Mouse (Mus musculus): Measurements from ENCODE around the gene Prss47.

- TF ChIP-seq CTCF (IDR thresholded peaks at IDR 0.05; ENCODE audit: low read depth) (no peak), EP300 (optimal IDR thresholded peaks at IDR 0.05) (no peak)
These were observed 45.8 kb downstream of the Prss47 start for GRCm38 (mm10) chr13:65006760-65007159.
